Mouse (Mus musculus) ES-Bruce4 (cell line): Measurements from ENCODE around the gene Gpatch3.

Experiments used
- CTCF ChIP-seq: IDR thresholded peaks from one replicate; pipeline ENCODE4 v1.8.1; 2011; ENCODE audit warnings: low read depth, low read length
- POLR2A ChIP-seq: IDR thresholded peaks from one replicate; pipeline ENCODE4 v1.8.1; 2011; ENCODE audit warnings: low read length; ENCODE audit not compliant: insufficient read depth

- TF ChIP-seq CTCF, result no peak
- no peak for TF ChIP-seq POLR2A
Observed at GRCm38 (mm10) chr4:133617936-133618335, 43.4 kb downstream of the Gpatch3 start.
